Mouse (Mus musculus) embryo, embryonic 11 days (tissue): ENCODE results near the gene Cep131.

ENCODE experiments used
- DNase-seq: peaks from one replicate; pipeline ENCODE4 v3.0.0-alpha.2; 2015

Gene Cep131

DNA sequence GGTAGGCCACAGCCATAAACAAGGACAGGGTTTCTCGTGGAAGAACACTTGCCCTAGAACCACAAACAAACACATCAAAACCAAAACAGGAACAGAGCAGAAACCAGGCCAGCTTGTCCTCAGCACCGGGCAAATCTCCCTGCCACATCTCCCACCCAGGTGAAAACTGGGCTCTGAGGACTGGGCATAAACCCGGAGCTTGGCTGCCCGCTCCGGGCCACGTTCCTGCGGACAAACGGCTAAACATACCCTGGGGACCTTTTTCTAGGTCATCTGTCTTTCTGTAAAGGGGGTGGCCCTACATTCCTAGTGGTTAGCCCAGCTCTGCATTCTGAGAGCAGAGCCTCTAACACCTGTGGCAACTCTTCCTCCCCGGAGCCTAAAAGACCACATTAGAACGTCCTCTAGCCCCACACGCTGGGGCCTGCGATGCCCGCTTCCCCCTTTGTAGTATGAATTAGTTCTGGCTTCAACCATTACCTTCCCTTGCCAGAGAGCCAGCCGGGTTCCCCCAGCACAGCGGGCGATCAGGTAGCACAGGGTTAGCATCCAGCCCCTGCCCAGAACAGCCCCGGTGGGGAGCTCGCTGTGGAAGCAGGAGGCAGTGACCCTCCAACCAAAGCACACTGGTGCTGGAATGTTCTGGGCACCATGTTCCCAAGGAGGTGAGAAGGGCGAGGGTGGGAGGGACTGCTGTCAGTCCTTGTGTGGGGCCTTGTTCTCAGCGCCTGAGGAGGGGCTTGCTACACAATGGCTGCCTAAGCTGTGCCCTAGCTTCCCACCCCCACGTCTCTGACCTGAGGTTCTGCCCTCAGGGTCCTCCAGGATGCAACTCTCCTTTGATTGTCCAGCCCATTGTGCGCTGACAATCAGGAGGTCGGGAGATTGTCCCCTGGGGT is 66.8 kb downstream of the Cep131 start:
- peak; percentile 49 for DNase-seq

DNA sequence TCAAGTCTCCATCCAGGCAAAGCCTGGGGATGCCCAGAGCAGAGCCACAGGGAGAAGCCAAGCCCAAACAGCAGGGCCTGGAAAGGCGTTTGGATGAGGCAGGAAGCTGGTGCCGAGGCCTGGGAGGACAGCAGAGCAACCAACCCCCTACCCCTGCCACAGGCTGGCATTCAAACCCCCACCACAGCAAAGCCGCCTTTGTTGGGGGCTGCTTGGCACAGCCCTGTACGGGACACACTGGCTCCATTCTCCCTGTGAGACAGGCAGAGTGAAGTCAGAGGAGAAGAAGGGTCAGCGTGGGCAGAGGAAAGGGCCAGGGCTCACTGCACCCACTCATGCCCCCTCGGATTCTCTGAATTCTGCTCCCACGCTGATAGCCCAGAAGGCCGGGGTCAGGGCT is 69.6 kb downstream of the Cep131 start:
- DNase-seq: no peak

- DNase-seq: no peak
These were observed 71.9 kb downstream of the Cep131 start for GRCm38 (mm10) chr11:120014758-120015157.
